Mouse (Mus musculus): ENCODE results near the gene Piezo1.

DNA sequence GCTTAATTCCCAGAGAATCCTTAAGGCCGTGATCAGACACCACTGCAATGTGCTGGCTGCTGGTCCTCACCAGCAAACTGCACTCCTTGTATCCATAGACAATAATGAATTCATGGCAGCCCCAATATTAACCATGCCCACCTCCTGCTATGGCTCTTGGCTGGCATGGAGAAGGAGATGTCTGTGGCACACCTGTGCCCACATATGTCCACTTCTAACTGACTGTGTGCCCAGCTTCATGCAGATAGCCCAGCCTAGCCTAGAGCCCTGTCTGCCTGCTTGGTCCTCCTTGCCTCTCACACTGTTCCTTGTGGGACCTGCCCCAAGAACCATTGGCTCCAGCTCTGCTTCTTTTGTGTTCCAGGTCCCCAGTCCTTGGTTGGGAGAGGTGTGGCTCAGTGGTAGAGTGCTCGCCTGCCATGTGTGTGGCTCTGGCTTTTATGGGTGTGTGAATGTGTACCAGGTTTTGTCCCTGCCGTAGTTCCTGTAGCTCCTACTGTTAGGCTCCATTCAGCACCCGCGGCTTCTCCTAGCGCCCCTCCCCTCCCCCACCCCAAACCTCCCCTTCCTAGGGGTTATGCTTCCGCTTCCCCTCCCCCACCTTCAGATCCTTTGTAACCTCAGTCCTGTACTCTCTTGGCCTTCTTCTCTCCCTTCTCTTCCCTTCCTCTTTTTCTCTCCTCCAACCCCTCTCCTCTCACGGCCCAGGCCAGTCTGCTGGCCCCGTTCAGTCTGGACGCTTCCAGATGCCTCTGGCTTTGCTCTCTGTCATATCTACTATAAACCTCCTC is 6.3 kb upstream of the Piezo1 start:
- TF ChIP-seq CTCF (IDR thresholded peaks at IDR 0.05; ENCODE audit: low read depth, low read length) (no peak), POLR2A (IDR thresholded peaks at IDR 0.05; ENCODE audit: extremely low read depth, insufficient read depth, low read length) (no peak)
